Mouse (Mus musculus): Measurements from ENCODE around the gene Wsb1. TPM values are rescaled to one million over a fixed set of nuclear protein-coding genes. Genes with fewer than 3 reads are reported as not detected.

Gene Wsb1
- polyA plus RNA-seq, 1 experiment from 2014 or later: 145 TPM

DNA sequence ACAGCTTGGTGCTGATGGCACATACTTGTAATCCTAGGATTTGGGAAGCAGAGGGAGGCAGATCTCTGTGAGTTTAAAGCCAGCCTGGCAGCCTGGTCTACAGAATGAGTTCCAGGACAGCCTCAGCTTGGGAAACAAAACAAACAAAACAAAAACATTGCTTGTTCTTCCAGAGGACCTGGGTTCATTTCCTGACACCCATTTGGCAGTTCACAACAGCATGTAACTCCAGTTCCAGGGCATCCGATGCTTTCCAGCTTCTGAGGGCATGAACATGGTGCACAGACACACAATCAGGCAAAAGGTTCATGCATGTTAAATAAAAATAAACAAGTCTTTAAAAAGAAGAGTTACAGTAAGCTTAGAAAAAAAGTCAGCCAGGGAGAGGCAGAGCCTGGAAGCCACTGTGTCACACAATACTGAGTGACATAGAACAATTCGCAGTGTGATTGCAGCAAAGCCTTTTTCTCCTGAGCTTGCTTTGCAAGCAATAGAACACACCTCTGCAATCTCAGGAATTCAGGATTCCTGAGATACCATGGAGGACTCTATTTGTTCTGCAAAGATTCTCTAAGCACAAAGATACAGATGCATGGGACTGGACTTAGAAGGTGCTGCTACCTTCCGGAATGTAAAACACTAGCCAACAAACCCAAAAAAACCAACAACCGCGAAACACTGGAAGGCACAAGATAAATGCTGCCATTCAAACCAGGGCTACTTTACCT is 34.6 kb upstream of the Wsb1 start:
- peaks cover 41% of the 10 kb centered on the region for H3K4me1 ChIP-seq
- no peak for ATAC-seq (ENCODE audit: extremely low read depth, insufficient number of reproducible peaks, low FRiP score, low TSS enrichment)
- WGBS: 52% methylated on average over 5 of the region's 5 CpGs
- H3K9ac ChIP-seq: 0 out of 2 replicates have a peak overlapping the region, but pooled peaks have one; percentile 6
- H3K27ac ChIP-seq (replicated peaks): no peak overlapping the region
- H3K4me2 ChIP-seq: no peak overlapping the region
- H3K9me3 ChIP-seq: peaks cover 3% of the 10 kb centered on the region
- no peak overlapping the region for H3K4me3 ChIP-seq
- H3K27me3 ChIP-seq (replicated peaks): no peaks in the 10 kb centered on the region
- no peaks in the 10 kb centered on the region for H3K36me3 ChIP-seq

GRCm38 (mm10) chr11:79288278-79288843 is 33.9 kb upstream of the Wsb1 start:
- Histone ChIP-seq H3K27ac (replicated peaks) (no peak overlapping the region), H3K36me3 (no peaks in the 10 kb centered on the region), H3K4me1 (peaks cover 41% of the 10 kb centered on the region), H3K27me3 (replicated peaks) (no peaks in the 10 kb centered on the region), H3K4me3 (no peak overlapping the region), H3K9ac (0 out of 2 replicates have a peak overlapping the region, but pooled peaks have one; percentile 6), H3K4me2 (no peak overlapping the region), H3K9me3 (peaks cover 6% of the 10 kb centered on the region)
- no peak for ATAC-seq (ENCODE audit: extremely low read depth, insufficient number of reproducible peaks, low FRiP score, low TSS enrichment)
- 69% methylated on average over 7 of the region's 7 CpGs for WGBS

- no peak overlapping the region for H3K4me3 ChIP-seq
- H3K4me1 ChIP-seq: peaks cover 41% of the 10 kb centered on the region
- H3K9ac ChIP-seq: no peak overlapping the region
- no peaks in the 10 kb centered on the region for H3K36me3 ChIP-seq
- no peak for ATAC-seq (ENCODE audit: extremely low read depth, insufficient number of reproducible peaks, low FRiP score, low TSS enrichment)
- H3K27me3 ChIP-seq (replicated peaks): no peaks in the 10 kb centered on the region
- no peak overlapping the region for H3K4me2 ChIP-seq
- peaks cover 6% of the 10 kb centered on the region for H3K9me3 ChIP-seq
- 66% methylated on average over 6 of the region's 6 CpGs for WGBS
- 0 out of 2 replicates have a peak overlapping the region, but pooled peaks have one; percentile 21 for H3K27ac ChIP-seq (replicated peaks)
Observed at GRCm38 (mm10) chr11:79287447-79287846, 33.0 kb upstream of the Wsb1 start.

- H3K9me3 ChIP-seq: peaks cover 6% of the 10 kb centered on the region
- H3K27me3 ChIP-seq (replicated peaks): no peaks in the 10 kb centered on the region
- 28% methylated on average over 9 of the region's 9 CpGs for WGBS
- ATAC-seq (ENCODE audit: extremely low read depth, insufficient number of reproducible peaks, low FRiP score, low TSS enrichment): no peak
- H3K4me2 ChIP-seq: no peak overlapping the region
- peaks cover 47% of the 10 kb centered on the region for H3K4me1 ChIP-seq
- H3K4me3 ChIP-seq: no peak overlapping the region
- no peak overlapping the region for H3K9ac ChIP-seq
- H3K27ac ChIP-seq (replicated peaks): peak overlapping the region; percentile 51; the same call in 1 of the 2 replicates
- no peaks in the 10 kb centered on the region for H3K36me3 ChIP-seq
Observed at GRCm38 (mm10) chr11:79286305-79286799, 31.9 kb upstream of the Wsb1 start.

- no peak for ATAC-seq (ENCODE audit: extremely low read depth, insufficient number of reproducible peaks, low FRiP score, low TSS enrichment)
- no peak overlapping the region for H3K4me2 ChIP-seq
- H3K4me1 ChIP-seq: peaks cover 46% of the 10 kb centered on the region
- H3K4me3 ChIP-seq: no peak overlapping the region
- no peaks in the 10 kb centered on the region for H3K27me3 ChIP-seq (replicated peaks)
- H3K36me3 ChIP-seq: no peaks in the 10 kb centered on the region
- H3K9ac ChIP-seq: no peak overlapping the region
- 94% methylated on average over 4 of the region's 4 CpGs for WGBS
- H3K27ac ChIP-seq (replicated peaks): no peak overlapping the region
- H3K9me3 ChIP-seq: peaks cover 6% of the 10 kb centered on the region
Observed at GRCm38 (mm10) chr11:79283350-79284030, 29.0 kb upstream of the Wsb1 start.

DNA sequence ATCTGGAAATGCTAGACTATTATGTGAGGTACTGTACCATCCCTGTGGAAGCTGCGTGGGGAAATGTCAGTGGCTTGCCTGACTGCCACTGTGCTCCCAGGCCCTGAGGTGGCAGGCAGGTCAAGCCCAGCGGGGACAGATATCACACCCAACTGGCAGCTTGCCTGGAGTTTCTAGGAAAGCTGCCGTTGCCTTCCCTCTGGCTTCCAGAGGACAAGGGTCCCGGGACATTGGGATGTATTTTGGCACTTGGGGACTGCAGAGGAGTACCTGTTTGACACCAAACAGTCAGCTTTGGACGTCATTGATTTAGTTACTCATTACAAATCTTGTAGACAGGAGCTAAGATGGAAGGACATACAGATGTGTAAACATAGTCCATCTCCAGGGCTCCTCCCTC is 26.9 kb upstream of the Wsb1 start:
- Histone ChIP-seq H3K27me3 (replicated peaks) (no peaks in the 10 kb centered on the region), H3K9ac (no peak overlapping the region), H3K4me1 (peaks cover 28% of the 10 kb centered on the region), H3K9me3 (peaks cover 6% of the 10 kb centered on the region), H3K27ac (replicated peaks) (no peak overlapping the region), H3K4me3 (no peak overlapping the region), H3K36me3 (no peaks in the 10 kb centered on the region), H3K4me2 (no peak overlapping the region)
- no peak for ATAC-seq (ENCODE audit: extremely low read depth, insufficient number of reproducible peaks, low FRiP score, low TSS enrichment)
- 23% methylated on average over 5 of the region's 5 CpGs for WGBS

DNA sequence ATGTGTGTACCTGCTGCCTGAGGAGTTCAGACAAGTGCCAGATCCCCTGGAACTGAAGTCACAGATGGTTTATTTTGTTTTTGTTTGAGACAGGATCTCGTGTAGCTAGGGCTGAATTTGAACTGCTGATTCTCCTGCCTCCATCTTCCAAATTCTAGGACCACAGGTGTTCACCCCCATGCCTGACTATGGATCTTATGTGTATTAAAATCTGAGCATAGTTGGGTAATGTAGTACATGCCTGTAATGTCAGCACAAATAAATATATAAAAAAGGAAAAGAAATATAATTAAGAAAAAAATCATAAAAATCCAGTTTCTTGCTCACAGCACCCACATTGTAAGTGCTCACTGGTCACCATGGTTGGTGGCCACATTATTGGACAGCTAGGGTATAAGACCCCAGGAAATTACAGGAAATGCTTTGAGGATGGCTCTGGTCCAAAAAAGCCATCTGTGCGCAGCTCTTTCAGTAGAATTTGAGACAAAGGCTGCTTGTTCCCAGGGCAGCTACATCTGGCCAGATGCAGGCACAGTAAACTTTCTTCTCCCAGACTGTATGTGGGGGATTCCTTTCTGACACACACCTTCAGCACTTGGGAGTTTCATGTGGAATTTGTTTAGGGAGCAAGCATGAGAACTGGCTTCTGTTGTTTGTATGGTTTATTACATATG is 25.4 kb upstream of the Wsb1 start:
- no peak for ATAC-seq (ENCODE audit: extremely low read depth, insufficient number of reproducible peaks, low FRiP score, low TSS enrichment)
- WGBS: 44% methylated on average over 2 of the region's 2 CpGs
- H3K36me3 ChIP-seq: no peaks in the 10 kb centered on the region
- H3K9ac ChIP-seq: no peak overlapping the region
- H3K27me3 ChIP-seq (replicated peaks): no peaks in the 10 kb centered on the region
- peaks cover 6% of the 10 kb centered on the region for H3K9me3 ChIP-seq
- no peak overlapping the region for H3K4me2 ChIP-seq
- H3K4me1 ChIP-seq: peaks cover 21% of the 10 kb centered on the region
- no peak overlapping the region for H3K4me3 ChIP-seq
- H3K27ac ChIP-seq (replicated peaks): peak overlapping the region; percentile 73

GRCm38 (mm10) chr11:79273757-79274156 is 19.3 kb upstream of the Wsb1 start:
- no peak for ATAC-seq (ENCODE audit: extremely low read depth, insufficient number of reproducible peaks, low FRiP score, low TSS enrichment)
- WGBS: 52% methylated on average over 4 of the region's 4 CpGs
- H3K4me3 ChIP-seq: no peak overlapping the region

DNA sequence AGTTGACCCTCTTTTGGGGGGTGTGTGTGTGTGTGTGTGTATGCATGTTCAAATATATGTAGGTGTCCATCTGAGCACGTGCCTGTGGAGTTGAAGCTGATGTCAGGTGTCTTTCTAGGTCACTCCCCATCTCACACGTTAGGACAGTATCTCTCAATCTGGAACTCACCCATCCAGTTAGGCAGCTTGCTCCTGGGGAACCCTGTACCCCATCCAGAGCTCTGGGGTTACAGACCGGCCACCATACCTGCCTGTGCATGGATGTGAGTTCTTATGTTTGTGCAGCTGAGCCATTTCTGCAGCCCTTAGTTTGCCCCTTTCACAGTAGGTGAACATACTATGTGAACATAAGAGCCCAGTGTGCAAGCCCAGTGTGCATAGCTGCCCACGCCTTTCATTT is 18.6 kb upstream of the Wsb1 start:
- no peak overlapping the region for H3K9ac ChIP-seq
- H3K36me3 ChIP-seq: no peaks in the 10 kb centered on the region
- no peaks in the 10 kb centered on the region for H3K9me3 ChIP-seq
- WGBS: 77% methylated on average over 4 of the region's 4 CpGs
- ATAC-seq (ENCODE audit: extremely low read depth, insufficient number of reproducible peaks, low FRiP score, low TSS enrichment): no peak
- H3K4me2 ChIP-seq: no peak overlapping the region
- H3K27ac ChIP-seq (replicated peaks): no peak overlapping the region
- H3K4me3 ChIP-seq: no peak overlapping the region
- H3K27me3 ChIP-seq (replicated peaks): no peaks in the 10 kb centered on the region
- no peaks in the 10 kb centered on the region for H3K4me1 ChIP-seq

More at GRCm38 (mm10) chr11:79273757-79274156, 19.3 kb upstream of the Wsb1 start:
- H3K9ac ChIP-seq: no peak overlapping the region
- no peaks in the 10 kb centered on the region for H3K4me1 ChIP-seq
- no peaks in the 10 kb centered on the region for H3K9me3 ChIP-seq
- no peak overlapping the region for H3K4me2 ChIP-seq
- no peak overlapping the region for H3K27ac ChIP-seq (replicated peaks)
- no peaks in the 10 kb centered on the region for H3K27me3 ChIP-seq (replicated peaks)
- H3K36me3 ChIP-seq: no peaks in the 10 kb centered on the region

- H3K4me1 ChIP-seq: peaks cover 18% of the 10 kb centered on the region
- no peak for ATAC-seq (ENCODE audit: extremely low read depth, insufficient number of reproducible peaks, low FRiP score, low TSS enrichment)
- H3K9me3 ChIP-seq: no peaks in the 10 kb centered on the region
- no peak overlapping the region for H3K4me3 ChIP-seq
- H3K27ac ChIP-seq (replicated peaks): peak overlapping the region; percentile 45
- no peaks in the 10 kb centered on the region for H3K27me3 ChIP-seq (replicated peaks)
- WGBS: 11% methylated on average over 1 of the region's 1 CpGs
- H3K4me2 ChIP-seq: no peak overlapping the region
- no peak overlapping the region for H3K9ac ChIP-seq
- no peaks in the 10 kb centered on the region for H3K36me3 ChIP-seq
Observed at GRCm38 (mm10) chr11:79267171-79267570, 12.7 kb upstream of the Wsb1 start.

DNA sequence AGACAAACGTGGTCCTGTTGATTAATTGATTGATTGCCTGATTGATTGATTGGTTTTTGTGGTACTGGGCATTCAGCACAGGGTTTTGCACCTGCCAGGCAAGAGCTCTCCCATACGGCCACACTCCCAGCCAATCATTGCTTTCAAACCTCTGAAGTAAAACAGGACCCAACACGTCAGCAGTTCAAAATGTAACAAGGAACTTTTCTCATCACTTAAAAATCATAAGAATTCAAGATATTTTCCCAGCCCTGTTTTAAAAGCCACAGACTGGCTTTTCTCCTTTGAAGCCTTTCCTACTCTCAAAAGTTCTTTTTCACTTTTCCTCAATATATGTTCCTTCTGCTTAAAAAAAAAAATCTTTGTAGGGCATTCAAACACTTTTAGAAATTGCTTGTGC is 9.9 kb upstream of the Wsb1 start:
- Histone ChIP-seq H3K9ac (no peak overlapping the region), H3K9me3 (no peaks in the 10 kb centered on the region), H3K27ac (replicated peaks) (peak overlapping the region; percentile 77), H3K27me3 (replicated peaks) (no peaks in the 10 kb centered on the region), H3K36me3 (no peaks in the 10 kb centered on the region), H3K4me3 (no peak overlapping the region), H3K4me2 (no peak overlapping the region), H3K4me1 (peaks cover 18% of the 10 kb centered on the region)
- ATAC-seq (ENCODE audit: extremely low read depth, insufficient number of reproducible peaks, low FRiP score, low TSS enrichment): no peak
- WGBS: 26% methylated on average over 3 of the region's 3 CpGs

All from heart, embryonic 13.5 days (tissue).